Mouse (Mus musculus): Measurements from ENCODE around the gene Ank3.

Gene Ank3

GRCm38 (mm10) chr10:69466586-69466985, 68.0 kb downstream of the Ank3 start:
- no peak for ATAC-seq (ENCODE audit: insufficient number of reproducible peaks, low FRiP score, low TSS enrichment)

- no peak for ATAC-seq (ENCODE audit: insufficient number of reproducible peaks, low FRiP score, low TSS enrichment)
Measured at GRCm38 (mm10) chr10:69467182-69467581, 68.6 kb downstream of the Ank3 start.

GRCm38 (mm10) chr10:69471841-69472240, 73.3 kb downstream of the Ank3 start:
- no peak for ATAC-seq (ENCODE audit: insufficient number of reproducible peaks, low FRiP score, low TSS enrichment)

GRCm38 (mm10) chr10:69476871-69477270, 78.3 kb downstream of the Ank3 start:
- ATAC-seq (ENCODE audit: insufficient number of reproducible peaks, low FRiP score, low TSS enrichment): no peak

- no peak for ATAC-seq (ENCODE audit: insufficient number of reproducible peaks, low FRiP score, low TSS enrichment)
Measured at GRCm38 (mm10) chr10:69477656-69478055, 79.1 kb downstream of the Ank3 start.

- no peak for ATAC-seq (ENCODE audit: insufficient number of reproducible peaks, low FRiP score, low TSS enrichment)
Measured at GRCm38 (mm10) chr10:69478831-69479230, 80.3 kb downstream of the Ank3 start.

- ATAC-seq (ENCODE audit: insufficient number of reproducible peaks, low FRiP score, low TSS enrichment): no peak
Measured at GRCm38 (mm10) chr10:69485191-69485786, 86.7 kb downstream of the Ank3 start.

GRCm38 (mm10) chr10:69490182-69490581, 91.6 kb downstream of the Ank3 start:
- ATAC-seq (ENCODE audit: insufficient number of reproducible peaks, low FRiP score, low TSS enrichment): no peak

GRCm38 (mm10) chr10:69491975-69492374, 93.4 kb downstream of the Ank3 start:
- no peak for ATAC-seq (ENCODE audit: insufficient number of reproducible peaks, low FRiP score, low TSS enrichment)

GRCm38 (mm10) chr10:69497382-69497781, 98.8 kb downstream of the Ank3 start:
- ATAC-seq (ENCODE audit: insufficient number of reproducible peaks, low FRiP score, low TSS enrichment): no peak

- no peak for ATAC-seq (ENCODE audit: insufficient number of reproducible peaks, low FRiP score, low TSS enrichment)
Measured at GRCm38 (mm10) chr10:69500171-69500860, 101.7 kb downstream of the Ank3 start.

GRCm38 (mm10) chr10:69503791-69504190, 105.2 kb downstream of the Ank3 start:
- ATAC-seq (ENCODE audit: insufficient number of reproducible peaks, low FRiP score, low TSS enrichment): no peak

- ATAC-seq (ENCODE audit: insufficient number of reproducible peaks, low FRiP score, low TSS enrichment): no peak
Measured at GRCm38 (mm10) chr10:69507719-69508118, 109.1 kb downstream of the Ank3 start.

GRCm38 (mm10) chr10:69510392-69510791, 111.8 kb downstream of the Ank3 start:
- ATAC-seq (ENCODE audit: insufficient number of reproducible peaks, low FRiP score, low TSS enrichment): no peak

GRCm38 (mm10) chr10:69511234-69511633, 112.7 kb downstream of the Ank3 start:
- no peak for ATAC-seq (ENCODE audit: insufficient number of reproducible peaks, low FRiP score, low TSS enrichment)

GRCm38 (mm10) chr10:69521977-69522376, 123.4 kb downstream of the Ank3 start:
- no peak for ATAC-seq (ENCODE audit: insufficient number of reproducible peaks, low FRiP score, low TSS enrichment)

- no peak for ATAC-seq (ENCODE audit: insufficient number of reproducible peaks, low FRiP score, low TSS enrichment)
Measured at GRCm38 (mm10) chr10:69523202-69523601, 124.6 kb downstream of the Ank3 start.

GRCm38 (mm10) chr10:69527318-69527717, 128.7 kb downstream of the Ank3 start:
- no peak for ATAC-seq (ENCODE audit: insufficient number of reproducible peaks, low FRiP score, low TSS enrichment)

GRCm38 (mm10) chr10:69528746-69529145, 130.2 kb downstream of the Ank3 start:
- no peak for ATAC-seq (ENCODE audit: insufficient number of reproducible peaks, low FRiP score, low TSS enrichment)

- no peak for ATAC-seq (ENCODE audit: insufficient number of reproducible peaks, low FRiP score, low TSS enrichment)
Measured at GRCm38 (mm10) chr10:69530326-69530725, 131.8 kb downstream of the Ank3 start.

- no peak for ATAC-seq (ENCODE audit: insufficient number of reproducible peaks, low FRiP score, low TSS enrichment)
Measured at GRCm38 (mm10) chr10:69531569-69531968, 133.0 kb downstream of the Ank3 start.

- ATAC-seq (ENCODE audit: insufficient number of reproducible peaks, low FRiP score, low TSS enrichment): no peak
Measured at GRCm38 (mm10) chr10:69532169-69532730, 133.7 kb downstream of the Ank3 start.
